Mouse (Mus musculus): ENCODE results near the gene Sema4d.

- no peak for TF ChIP-seq CTCF (IDR thresholded peaks at IDR 0.05)
- no peak for TF ChIP-seq POLR2A (IDR thresholded peaks at IDR 0.05; ENCODE audit: insufficient read depth, low read depth, low read length)
Measured at GRCm38 (mm10) chr13:51732097-51732664, 61.4 kb downstream of the Sema4d start.

All from heart, adult 2 months (tissue).